Mouse (Mus musculus) common myeloid progenitor, adult 5-6 weeks (primary cell): ENCODE data around the gene Adcy2. TPM values are rescaled to one million over a fixed set of nuclear protein-coding genes. Genes with fewer than 3 reads are reported as not detected.

Experiments
- ATAC-seq: replicated peaks from 2 replicates; pipeline ENCODE4 v1.8.0; 2016; ENCODE audit warnings: low read depth, mild to moderate bottlenecking, moderate TSS enrichment, inconsistent platforms; ENCODE audit not compliant: poor library complexity, severe bottlenecking
- total RNA-seq: library from RNA; stranded (forward); fragments of 200-1000, 187-1606 nt; gene quantifications from 2 replicates; pipeline ENCODE4 v1.2.3, GENCODE M21; 2017

The Adcy2 gene
- total RNA-seq, 1 experiment from 2014 or later = not detected

DNA sequence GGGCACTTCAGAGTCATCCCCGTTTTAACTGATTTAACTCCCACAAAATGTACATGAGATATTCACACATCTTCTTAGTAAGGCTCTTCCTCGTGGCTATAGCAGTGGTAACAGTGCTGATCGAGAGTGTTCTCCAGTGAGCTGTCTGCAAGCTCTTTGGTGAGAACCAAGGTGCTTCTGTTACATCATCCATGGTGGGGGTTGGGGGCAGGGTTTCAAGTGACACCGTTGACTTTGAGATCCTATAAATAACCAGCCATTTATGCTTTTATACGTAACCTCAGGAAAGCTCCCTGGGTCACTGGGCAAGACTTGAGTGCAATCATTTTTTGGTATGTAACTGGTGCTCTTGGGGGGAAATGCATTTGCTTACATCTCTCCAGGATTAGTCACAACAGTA lies 167.2 kb downstream of the Adcy2 start:
- ATAC-seq = no peak

DNA sequence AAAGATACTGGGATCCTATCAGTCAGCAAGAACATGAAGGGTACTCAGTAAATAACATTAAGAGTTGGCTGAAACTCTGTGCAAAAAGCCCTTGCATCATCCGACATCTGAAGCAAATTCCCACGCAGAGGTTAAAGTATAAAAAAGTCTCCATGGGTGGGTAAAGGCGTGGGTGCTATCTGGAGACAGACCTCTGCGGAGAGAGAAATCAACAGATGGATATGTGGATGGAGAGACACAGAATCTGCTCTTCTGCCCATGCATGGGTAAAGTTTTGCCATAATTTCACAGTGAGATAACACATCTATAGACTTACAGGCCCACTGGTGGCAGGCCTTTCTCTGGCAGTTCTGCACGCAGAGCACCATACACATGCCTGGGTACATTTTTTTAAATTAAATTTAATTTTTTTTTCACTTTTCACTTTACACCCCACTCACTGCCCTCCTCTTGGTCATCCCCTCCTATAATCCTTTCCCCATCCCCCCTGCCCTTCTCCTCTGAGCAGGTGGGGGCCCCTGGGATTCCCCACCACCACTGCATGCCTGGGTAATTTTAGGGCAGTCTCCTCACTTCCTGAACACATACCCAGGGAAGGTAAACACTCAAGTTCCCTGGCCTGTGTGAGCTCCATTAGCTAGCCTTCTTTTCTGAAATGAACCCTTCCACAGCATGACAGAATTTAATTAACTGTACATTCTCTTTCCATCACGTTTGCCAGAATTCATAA lies 169.1 kb downstream of the Adcy2 start:
- no peak for ATAC-seq

DNA sequence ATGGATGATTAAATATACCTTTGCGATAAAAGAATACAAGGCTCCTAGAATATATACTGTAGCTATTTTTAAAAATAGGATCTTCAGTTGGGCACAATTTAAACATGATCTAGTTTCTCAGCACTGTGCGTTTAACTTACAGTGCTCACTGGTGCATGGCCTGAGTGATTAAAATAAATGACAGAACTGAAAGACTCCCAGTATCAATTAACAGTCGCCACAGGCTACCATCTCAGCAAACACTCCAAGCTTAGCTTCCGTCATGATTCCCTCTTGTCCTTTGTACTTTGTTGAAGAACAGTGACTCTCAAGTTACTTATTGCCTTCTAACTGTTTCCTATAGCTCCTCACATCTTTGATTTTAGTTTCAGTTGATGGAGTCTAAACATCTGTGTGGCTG lies 170.9 kb downstream of the Adcy2 start:
- ATAC-seq = no peak

DNA sequence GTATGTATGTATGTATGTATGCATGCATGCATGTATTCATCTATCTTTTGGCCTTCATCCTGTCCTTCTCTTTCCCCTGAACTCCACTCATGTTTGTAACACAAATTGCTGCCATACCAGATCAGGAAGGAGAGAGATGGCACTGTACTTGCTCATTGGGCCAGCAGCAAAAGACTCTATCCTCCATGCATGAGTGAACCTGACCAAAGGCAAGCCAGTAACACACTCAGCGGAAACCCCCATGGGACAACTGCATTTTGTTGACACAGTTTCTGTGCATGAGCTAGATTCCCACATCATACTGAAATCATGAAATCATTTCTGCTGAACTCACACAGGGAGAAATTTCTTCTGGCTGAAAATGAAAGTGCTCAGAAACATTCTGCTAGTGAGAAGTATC lies 172.9 kb downstream of the Adcy2 start:
- ATAC-seq = no peak

DNA sequence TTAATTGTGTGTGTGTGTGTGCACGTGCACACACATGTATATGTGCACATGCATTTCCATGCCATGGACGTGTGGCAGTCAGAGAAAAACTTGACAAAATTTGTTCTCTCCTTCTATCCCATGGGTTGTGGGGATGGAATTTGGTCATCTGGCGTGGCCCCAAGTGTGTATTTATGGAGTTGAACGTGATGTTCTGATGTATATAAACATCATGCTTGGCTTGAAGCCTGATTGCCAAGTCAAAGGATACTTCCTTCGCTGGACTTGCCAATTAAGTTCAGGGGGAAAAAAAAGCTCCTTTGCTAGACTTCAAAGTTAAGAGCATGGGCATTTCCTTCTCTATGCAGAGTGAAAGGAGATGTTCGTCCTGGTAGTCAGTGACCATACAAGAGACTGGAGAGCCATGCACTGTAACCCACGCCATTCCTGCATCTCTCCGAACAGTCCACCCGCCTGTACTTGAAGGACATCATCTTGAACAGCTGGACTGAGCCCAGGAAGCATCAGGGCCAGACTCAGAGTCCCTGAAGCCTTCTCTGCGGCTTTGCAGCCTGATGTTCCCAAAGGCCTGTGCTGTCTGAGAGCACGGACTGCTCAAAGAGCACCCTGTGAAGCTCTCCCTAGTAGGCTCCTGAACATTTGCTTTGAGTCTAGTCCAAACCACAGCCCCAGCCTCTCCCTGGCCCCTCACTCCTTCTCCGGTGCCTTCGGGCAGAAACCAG lies 178.3 kb downstream of the Adcy2 start:
- no peak for ATAC-seq

DNA sequence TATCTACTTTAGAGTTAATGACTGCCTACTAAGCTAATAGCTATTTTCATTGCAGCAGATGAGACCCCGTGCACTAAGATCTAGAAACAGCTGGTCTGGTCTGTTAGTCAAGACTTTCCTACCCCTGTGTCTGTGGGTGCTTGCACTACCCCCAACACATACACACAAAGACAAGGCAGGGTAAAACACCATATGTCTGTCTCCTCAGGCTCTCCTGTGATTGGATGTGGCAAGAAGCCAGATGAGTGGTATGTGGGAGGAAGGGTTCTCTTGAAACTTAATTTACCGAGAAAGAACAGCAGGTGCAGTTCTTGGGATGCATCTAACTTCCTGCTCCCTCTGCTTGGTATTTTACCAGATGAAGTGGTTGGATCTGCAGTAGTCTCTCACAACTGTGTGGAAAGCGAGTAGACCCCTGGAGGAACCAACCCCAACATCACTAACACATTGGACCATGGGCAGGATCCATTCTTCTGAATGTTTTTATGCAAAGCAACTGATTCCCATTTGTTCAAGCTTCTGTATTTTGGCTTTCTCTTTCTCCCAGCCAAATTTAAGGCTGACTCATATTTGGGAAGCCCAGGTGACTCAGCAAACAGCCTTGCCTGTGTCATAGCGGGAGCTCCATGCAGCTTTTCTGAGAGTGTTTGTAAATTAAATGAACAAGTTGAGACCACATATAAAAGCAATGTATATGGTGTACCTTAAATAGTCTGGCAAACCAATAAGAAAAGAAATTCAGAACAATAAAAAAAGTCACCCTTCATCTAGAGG lies 183.4 kb downstream of the Adcy2 start:
- ATAC-seq = no peak

DNA sequence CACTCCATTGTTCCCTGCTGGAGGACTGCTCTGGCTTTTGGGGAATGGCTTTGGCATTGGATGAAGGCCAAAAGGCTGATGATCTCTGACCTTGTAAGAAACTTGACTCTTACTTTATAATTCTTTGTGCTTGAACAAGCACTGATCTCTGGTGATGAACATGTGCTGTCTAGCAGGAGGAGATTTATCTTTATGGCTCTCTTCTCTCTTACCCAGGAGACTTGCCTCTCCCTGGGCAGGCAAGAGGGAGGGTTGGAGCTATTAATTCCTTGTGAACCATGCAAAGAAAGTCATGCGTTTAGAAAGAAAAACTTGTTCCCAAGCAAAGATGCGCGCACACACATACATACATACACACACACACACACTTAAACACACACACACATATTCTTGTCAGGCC lies 188.2 kb downstream of the Adcy2 start:
- ATAC-seq = no peak

DNA sequence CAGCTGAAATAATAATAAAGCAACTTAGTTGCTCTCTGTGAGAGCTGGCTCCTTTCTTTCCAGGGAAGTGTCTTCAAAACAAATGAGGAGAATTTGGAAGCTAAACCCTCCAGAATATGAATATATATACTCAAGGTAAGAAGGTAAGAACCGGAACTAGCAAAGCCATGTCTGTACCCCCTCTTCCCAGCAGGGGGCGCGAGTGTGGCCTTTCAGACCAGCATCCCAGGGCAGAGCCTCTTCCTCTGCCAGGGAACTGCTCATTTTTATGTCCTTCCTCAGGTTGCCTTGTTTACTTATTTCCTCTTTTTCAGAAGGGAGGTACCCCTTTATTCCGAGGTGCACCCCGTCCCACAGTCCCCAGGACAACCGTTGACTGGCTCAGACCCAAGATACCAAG lies 199.6 kb downstream of the Adcy2 start:
- 0 out of 2 replicates have a peak, but pooled peaks have one; percentile 39 for ATAC-seq

DNA sequence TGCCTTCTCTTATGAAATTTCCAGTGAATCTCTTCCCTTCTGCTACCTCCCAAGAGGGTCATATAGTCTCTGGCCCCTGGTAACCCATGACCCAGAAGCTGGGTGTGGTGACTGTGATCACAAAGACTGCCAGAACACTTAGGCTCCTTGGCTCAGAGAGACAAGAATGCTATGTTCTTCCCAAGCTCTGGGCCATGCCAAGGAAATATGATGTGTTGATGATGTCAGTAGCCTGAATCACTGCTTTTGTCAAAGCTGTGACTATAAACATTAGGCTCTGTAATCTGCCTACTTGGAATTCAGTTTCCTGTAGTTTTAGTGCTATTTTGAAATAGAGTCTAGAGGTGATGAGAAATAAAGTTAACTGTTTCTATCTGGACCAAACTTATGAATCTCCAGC lies 206.1 kb downstream of the Adcy2 start:
- no peak for ATAC-seq

DNA sequence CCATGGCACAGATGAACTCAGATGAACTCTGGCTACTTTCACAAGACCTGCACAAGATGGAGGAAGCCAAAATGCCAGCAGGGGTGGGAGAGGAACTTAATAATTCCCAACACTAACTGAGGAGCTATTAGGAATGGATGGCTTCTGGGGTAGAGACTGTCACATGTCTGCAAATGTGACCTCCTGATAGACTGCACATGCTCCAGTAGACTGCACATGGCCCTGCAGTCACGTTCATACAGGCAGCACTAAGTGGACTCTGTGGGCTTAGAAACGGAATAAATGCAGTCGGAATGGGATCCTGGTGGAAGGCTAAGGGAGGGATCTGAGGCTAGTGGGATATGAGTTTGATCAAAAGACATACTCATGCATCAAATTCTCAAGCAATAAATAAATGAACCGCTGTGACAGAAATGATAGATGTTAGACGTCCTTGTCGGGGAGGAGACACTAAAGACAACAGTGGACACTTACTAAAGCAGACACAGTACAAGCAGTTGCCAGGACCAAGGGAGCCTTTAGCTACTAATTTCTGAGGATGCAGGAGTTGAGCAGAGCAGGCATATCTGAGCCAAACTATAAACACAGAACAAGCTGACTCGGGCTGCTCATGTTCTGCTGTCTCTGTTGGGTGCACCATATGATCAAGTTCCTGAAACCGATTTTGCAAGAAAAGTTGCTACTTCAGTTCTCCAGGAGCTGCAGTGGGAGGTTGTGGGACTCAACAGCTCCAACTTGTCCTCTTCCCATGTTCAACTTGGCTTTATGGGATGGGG lies 211.9 kb downstream of the Adcy2 start:
- ATAC-seq = no peak

DNA sequence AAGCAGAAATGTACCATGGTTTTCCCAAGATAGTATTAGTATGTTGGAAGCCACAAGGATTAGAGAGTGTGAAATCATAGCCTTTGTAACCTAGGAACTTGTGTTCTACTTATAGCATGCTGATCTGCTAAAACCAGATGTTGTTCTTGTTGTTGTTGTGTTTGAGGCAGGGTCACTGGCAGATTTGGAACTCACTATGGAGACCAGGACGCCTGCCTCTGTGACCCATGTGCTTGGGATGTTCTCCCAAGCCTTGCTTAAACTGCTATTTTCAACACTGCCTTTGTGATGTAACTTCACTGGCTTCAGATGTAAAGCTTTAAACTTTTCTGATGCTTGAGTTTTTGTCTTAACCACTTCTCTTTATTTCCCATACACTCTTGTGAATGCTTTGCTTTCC lies 216.2 kb downstream of the Adcy2 start:
- ATAC-seq = no peak

DNA sequence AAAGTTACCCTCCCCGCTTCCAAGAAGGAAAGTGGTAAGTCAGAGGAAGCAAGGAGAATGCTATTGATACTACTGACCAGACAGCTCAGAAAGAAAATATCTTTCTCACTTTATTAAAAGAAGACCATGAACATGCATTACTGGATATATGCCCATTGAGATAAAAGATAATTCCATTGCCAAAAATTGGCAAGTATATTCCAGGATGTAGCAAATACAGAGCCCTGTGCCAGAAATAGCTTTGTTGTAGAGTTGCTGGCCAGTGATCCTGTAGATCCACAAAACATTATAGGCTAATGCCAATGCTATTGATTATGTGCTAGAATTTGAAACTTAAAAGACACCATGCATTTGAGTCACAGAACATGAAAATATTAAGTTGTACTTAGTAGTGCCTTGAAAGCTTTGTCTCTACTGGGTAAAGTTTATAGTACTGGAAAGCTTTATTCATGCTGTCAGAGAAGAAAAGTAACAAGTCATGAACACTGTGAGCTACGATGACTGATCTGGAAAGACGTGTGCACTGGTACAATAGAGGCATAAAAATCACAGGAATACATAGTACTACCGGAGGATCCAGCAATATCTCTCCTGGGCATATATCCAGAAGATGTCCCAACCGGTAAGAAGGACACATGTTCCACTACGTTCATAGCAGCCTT lies 221.2 kb downstream of the Adcy2 start:
- ATAC-seq = no peak

DNA sequence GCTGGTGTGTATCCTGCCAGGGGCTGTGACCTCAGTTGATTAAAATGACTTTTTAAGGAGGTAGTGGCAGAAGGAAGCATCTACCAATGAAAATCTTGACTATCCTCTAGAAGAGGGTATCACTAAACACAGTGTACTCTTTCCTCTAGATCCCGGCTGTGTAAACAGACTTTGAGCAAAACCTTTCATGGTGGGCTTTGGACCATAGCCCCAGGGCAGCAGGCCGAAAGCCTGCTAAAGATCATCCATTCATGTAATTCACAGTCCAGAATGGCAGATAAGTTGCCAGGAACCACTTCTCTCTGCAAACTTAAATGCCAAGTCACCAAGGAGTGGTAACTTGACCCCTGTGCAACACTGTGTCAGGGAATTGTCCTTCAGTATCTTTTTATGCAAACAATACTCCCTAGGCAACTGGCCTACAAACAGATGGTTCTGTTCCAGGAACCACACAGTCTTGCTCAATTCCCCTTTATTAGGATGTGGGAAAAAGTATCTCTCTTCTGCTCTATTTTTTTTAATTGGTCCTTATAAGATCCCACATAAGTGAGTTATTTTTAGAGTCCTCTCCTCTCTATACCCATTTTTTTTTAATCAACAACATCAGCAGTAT lies 225.6 kb downstream of the Adcy2 start:
- ATAC-seq = no peak

DNA sequence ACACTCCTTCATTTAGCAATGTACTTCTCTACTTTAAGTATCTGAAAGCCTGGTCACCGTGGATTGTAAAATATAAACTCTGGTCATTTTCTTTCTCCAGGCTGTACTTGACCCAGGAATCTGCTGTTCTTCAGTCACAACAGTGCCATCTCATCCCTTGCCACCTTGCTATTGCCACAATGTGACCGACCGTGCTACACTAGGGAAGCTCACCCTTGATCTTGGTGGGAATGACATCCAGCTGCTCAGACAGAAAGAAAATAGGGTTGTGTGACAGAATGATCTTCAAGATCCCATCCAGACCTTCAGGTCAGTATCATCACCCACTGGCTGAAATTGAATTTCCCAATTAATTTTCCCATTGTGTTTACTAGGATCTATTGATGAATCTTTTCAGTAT lies 230.8 kb downstream of the Adcy2 start:
- ATAC-seq = no peak

DNA sequence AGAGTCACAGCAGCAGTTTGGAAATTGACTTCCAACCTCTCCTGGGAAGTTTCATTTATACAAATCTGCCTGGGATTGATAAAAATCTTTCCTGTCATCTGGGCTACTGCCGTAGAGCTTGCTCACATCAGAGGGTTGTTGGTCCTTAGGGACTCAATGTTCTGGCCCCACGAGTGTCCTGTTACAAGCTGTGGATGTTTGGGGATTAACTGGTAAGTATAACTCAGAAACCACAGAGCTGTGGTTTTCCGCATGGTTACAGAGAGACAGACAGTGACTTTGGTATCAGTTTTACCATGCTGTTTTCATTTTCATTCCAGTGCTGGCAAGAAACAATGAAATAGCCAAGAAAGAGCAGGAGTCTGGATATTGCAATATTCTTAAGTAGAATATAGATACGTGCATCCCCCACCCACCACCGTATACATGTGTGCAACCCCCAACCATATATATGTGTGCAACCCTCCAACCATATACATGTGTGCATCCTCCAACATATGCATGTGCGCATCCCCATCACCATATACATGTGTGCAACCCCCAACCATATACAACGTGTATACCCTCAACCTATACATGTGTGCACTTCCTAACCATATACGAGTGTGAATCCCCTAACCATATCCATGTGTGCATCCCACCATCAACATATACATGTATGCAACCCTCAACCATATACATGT lies 233.3 kb downstream of the Adcy2 start:
- no peak for ATAC-seq

DNA sequence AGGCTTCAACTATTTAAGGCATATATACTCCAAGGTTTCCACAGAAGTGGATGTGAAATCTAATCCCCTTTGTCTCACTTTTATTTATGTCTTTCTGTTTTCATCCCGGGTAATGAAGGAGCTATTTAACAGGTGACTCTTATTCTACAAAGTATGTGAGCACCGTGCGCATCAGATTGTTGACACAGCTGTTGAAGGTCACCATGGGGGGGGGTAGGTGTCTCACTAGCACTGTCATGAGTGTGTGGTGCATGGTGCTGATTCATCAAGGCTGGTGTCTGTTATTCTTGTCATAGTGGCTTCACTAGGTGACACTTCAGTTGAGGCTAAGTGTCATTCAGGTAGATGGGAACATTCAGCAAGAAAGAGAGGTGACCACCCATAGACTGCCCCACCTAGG lies 234.7 kb downstream of the Adcy2 start:
- no peak for ATAC-seq

DNA sequence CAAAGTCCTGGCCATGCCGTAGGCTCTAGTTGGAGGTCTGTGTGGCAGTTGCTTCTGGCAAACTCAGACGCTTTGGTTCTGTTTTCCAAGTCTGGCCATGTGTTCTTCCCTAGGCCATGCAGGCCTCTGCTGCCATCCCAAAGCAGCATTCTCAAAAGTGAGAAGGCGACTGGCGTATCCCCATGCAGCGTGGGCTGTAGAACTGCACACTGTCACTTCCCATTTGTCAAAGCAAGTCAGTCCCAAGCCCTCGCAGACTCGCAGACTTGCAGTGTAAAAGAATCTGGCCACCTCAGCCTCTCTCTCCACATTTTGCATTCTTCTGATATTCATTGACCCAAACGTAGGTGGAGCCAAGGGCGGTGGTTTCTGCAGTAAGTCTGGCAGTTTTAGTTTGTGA lies 249.5 kb downstream of the Adcy2 start:
- no peak for ATAC-seq

DNA sequence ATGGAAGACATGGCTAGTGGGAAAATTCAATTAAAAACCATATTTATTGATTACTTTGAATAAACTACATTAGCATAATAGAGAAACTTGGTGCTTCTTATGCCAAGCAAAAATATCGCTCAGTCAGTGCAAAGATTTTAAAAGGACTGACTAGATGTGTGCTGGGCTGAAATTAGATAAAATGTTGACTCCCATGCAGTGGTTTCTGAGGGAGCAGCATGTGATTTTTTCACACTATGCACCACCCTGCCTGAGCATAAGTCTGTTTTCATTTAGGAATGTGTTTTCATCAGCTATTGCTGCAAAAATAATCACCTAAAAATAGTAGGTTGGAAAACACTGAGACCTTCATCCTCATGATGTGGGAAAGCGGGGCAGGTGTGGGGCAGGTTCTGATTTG lies 250.0 kb downstream of the Adcy2 start:
- ATAC-seq = no peak

DNA sequence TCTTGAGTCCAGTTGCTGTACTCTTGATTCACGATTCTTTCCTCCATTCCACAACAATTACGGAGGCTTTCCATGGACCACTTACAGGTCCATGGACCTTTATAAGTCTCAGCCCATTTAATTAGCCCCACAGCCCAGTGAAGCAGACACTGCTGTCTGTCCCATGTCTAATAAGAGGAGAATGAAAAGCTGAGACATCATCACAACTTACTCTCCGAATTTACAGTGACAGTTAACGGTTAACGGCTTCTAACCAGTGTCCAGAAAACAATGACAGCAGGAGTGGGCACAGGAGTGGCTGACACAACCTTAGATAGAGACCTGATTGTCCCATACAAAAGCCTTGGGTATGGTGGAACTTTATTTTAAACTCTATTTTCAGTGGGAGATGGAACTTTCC lies 253.9 kb downstream of the Adcy2 start:
- ATAC-seq = no peak
